Mouse (Mus musculus): ENCODE data around the gene Gm28051. TPM values are rescaled to one million over a fixed set of nuclear protein-coding genes. Genes with fewer than 3 reads are reported as not detected.

The Gm28051 gene
- total and polyA plus RNA-seq, 3 experiments, result not detected

DNA sequence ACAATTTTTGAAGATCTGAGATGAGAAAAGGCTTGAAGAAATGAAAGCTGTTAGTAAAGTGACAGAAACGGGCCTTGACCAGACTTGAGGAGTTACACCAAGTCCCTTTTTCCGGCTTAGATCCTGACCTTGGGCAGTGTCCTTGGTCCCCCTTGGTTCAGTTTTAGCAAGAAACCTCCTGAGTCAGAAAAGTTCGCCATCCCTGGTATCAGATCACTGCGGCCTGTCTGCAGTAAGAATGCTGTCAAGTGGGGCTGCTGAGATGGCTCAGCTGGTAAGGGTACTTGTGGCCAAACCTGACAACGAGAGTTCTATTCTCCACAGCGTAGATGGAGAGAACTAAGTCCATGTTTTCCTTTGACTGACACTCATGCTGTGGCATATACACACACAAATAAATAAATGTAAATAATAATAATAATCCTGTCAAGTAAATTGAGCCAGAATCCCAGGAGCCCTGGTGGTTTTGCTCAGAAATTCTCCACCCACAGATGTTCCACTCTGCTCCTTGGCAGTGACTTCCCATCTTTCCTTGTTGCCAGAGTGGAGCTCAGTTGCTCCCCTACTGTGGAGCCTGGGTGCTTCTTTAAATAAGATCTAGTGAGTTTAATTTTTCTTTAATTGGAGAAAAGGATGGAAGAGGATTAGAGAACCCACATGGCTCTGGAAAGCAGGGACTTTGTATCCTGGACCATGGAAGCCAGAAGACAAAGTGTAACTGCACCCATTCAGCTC lies 51.5 kb downstream of the Gm28051 start:
- H3K9ac ChIP-seq (ENCODE audit: control insufficient read depth, low read depth, low read length, poor library complexity, severe bottlenecking), result peak overlapping the region; percentile 83
- H3K27ac ChIP-seq (ENCODE audit: control insufficient read depth, low read depth, low read length), result peak overlapping the region; percentile 62; the same call in 1 of the 2 replicates
- H3K27me3 ChIP-seq (ENCODE audit: control insufficient read depth in 1 of 2, insufficient read depth in 2 of 2, low read length in 2 of 2), result no peaks in the 10 kb centered on the region
- H3K4me1 ChIP-seq (ENCODE audit: control insufficient read depth in 1 of 2, insufficient read depth in 2 of 2, low read length in 2 of 2), result peaks cover 9 to 20% of the 10 kb centered on the region in 2 experiments
- H3K79me2 ChIP-seq (ENCODE audit: control insufficient read depth, insufficient read depth, low read length, poor library complexity), result peaks cover 20% of the 10 kb centered on the region
- H3K4me3 ChIP-seq (ENCODE audit: control insufficient read depth in 1 of 2, insufficient read depth in 1 of 2, low read depth in 2 of 2, low read length in 2 of 2), result peak overlapping the region; percentile 27 to 66
- DNase-seq (ENCODE audit: low read depth, low spot score), result peak; percentile 70
- no peaks in the 10 kb centered on the region for H3K9me3 ChIP-seq (replicated peaks; ENCODE audit: insufficient read depth, low read length)
- TF ChIP-seq MAZ (IDR thresholded peaks at IDR 0.05; ENCODE audit: low read depth, low read length) (no peak), RAD21 (IDR thresholded peaks at IDR 0.05; ENCODE audit: low read depth, low read length) (no peak), ETS1 (IDR thresholded peaks at IDR 0.05; ENCODE audit: low read depth, low read length) (0 out of 2 replicates have a peak, but pooled peaks have one; percentile 12), TAL1 (IDR thresholded peaks at IDR 0.05; ENCODE audit: low read length) (no peak), MYB (IDR thresholded peaks at IDR 0.05; ENCODE audit: low read depth, low read length) (no peak), GATA1 (IDR thresholded peaks at IDR 0.05; ENCODE audit: low read depth, low read length) (0 out of 2 replicates have a peak, but pooled peaks have one; percentile 15), ZC3H11A (IDR thresholded peaks at IDR 0.05; ENCODE audit: low read depth, low read length) (0 out of 2 replicates have a peak, but pooled peaks have one; percentile 3), USF2 (IDR thresholded peaks at IDR 0.05; ENCODE audit: borderline replicate concordance in 1 of 2, insufficient read depth in 1 of 2, low read depth in 1 of 2, low read length in 2 of 2) (no peak), MAX (IDR thresholded peaks at IDR 0.05; ENCODE audit: low read length) (no peak), TBP (IDR thresholded peaks at IDR 0.05; ENCODE audit: low read depth, low read length) (peak; percentile 67)
- peaks cover 0 to 5% of the 10 kb centered on the region in 2 experiments; a peak in 2 of 4 replicates for H3K36me3 ChIP-seq (ENCODE audit: control insufficient read depth in 1 of 2, insufficient read depth in 2 of 2, low read length in 2 of 2)

DNA sequence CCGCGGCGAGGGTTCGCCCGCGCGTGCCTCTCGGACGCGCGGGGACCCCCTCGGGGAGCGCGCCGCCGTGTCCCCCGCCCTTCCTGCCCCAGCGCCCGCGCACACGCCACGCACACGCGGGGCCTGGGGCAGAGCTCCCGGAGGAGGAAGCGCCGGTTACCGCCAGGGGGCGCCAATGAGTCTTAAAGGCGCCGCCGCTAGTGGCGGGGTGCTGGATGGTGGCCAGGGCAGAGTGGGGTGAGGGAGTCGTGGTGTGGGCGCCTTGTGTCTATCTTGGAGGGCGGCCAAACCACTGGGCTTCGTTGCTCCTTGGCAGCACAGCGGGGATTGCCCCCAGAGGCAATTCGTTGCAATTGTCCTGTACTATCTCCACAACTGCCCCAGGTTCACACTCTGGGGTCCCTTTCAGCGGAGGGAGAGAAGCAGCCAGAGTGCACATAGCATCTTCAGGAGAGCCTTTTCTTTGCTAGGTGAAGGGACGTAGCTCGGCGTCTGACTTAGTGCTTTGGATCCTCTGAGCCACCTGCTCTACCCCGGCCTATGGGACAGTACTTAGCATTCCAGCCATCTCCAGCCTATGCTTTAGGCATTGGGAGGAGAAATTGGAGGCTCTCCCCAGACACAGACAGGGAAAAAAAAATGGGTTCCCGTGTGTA lies 52.2 kb downstream of the Gm28051 start:
- Histone ChIP-seq H3K4me1 (ENCODE audit: control insufficient read depth in 1 of 2, insufficient read depth in 2 of 2, low read length in 2 of 2) (peaks cover 9 to 20% of the 10 kb centered on the region in 2 experiments), H3K27me3 (ENCODE audit: control insufficient read depth in 1 of 2, insufficient read depth in 2 of 2, low read length in 2 of 2) (no peaks in the 10 kb centered on the region), H3K79me2 (ENCODE audit: control insufficient read depth, insufficient read depth, low read length, poor library complexity) (peaks cover 22% of the 10 kb centered on the region), H3K27ac (ENCODE audit: control insufficient read depth, low read depth, low read length) (peak overlapping the region; percentile 62), H3K4me3 (ENCODE audit: control insufficient read depth in 1 of 2, insufficient read depth in 1 of 2, low read depth in 2 of 2, low read length in 2 of 2) (peak overlapping the region; percentile 27 to 66), H3K9ac (ENCODE audit: control insufficient read depth, low read depth, low read length, poor library complexity, severe bottlenecking) (peak overlapping the region; percentile 83), H3K9me3 (replicated peaks; ENCODE audit: insufficient read depth, low read length) (no peaks in the 10 kb centered on the region), H3K36me3 (ENCODE audit: control insufficient read depth in 1 of 2, insufficient read depth in 2 of 2, low read length in 2 of 2) (peaks cover 0 to 5% of the 10 kb centered on the region in 2 experiments; a peak in 2 of 4 replicates)
- DNase-seq (ENCODE audit: low read depth, low spot score), result peak; percentile 93
- TF ChIP-seq TCF12 (IDR thresholded peaks at IDR 0.05; ENCODE audit: low read depth, low read length) (peak; percentile 54), NRF1 (IDR thresholded peaks at IDR 0.05; ENCODE audit: insufficient read depth, low read depth, low read length, poor library complexity, severe bottlenecking) (no peak), MXI1 (IDR thresholded peaks at IDR 0.05; ENCODE audit: low read depth, low read length) (peak; percentile 57; the same call in 1 of the 2 replicates), UBTF (IDR thresholded peaks at IDR 0.05; ENCODE audit: borderline replicate concordance, insufficient read depth, low read depth, low read length) (no peak), USF1 (IDR thresholded peaks at IDR 0.05; ENCODE audit: low read depth, low read length) (no peak), GATA1 (IDR thresholded peaks at IDR 0.05; ENCODE audit: low read depth, low read length) (no peak), RCOR1 (IDR thresholded peaks at IDR 0.05; ENCODE audit: low read depth, low read length) (no peak; the same call in 1 of the 2 replicates), HCFC1 (IDR thresholded peaks at IDR 0.05; ENCODE audit: low read depth, low read length) (0 out of 2 replicates have a peak, but pooled peaks have one; percentile 33), MYB (IDR thresholded peaks at IDR 0.05; ENCODE audit: low read depth, low read length) (no peak; the same call in 1 of the 2 replicates), USF2 (IDR thresholded peaks at IDR 0.05; ENCODE audit: borderline replicate concordance in 1 of 2, insufficient read depth in 1 of 2, low read depth in 1 of 2, low read length in 2 of 2) (no peak), MEF2A (IDR thresholded peaks at IDR 0.05; ENCODE audit: extremely low read depth, insufficient replicate concordance, low read depth, low read length, poor library complexity, severe bottlenecking) (no peak), ETS1 (IDR thresholded peaks at IDR 0.05; ENCODE audit: low read depth, low read length) (peak; percentile 71), ZMIZ1 (IDR thresholded peaks at IDR 0.05; ENCODE audit: low read depth, low read length) (no peak), POLR2AphosphoS5 (IDR thresholded peaks at IDR 0.05; ENCODE audit: borderline replicate concordance, low read depth, low read length) (no peak), POLR2AphosphoS2 (IDR thresholded peaks at IDR 0.05; ENCODE audit: low read length) (no peak), SIN3A (IDR thresholded peaks at IDR 0.05; ENCODE audit: low read length) (peak; percentile 76), MAFK (IDR thresholded peaks at IDR 0.05; ENCODE audit: borderline replicate concordance, low read depth, low read length) (no peak), POLR2A (IDR thresholded peaks at IDR 0.05; ENCODE audit: control insufficient read depth in 1 of 2, insufficient read depth in 1 of 2, low read depth in 1 of 2, low read length in 2 of 2, poor library complexity in 1 of 2) (0 out of 4 replicates have a peak, but pooled peaks of 1 of the 2 experiments have one; percentile 10), MAX (IDR thresholded peaks at IDR 0.05; ENCODE audit: low read length) (no peak), E2F4 (IDR thresholded peaks at IDR 0.05; ENCODE audit: borderline replicate concordance, low read depth, low read length) (no peak), GABPA (IDR thresholded peaks at IDR 0.05; ENCODE audit: low read depth, low read length) (no peak), CHD2 (IDR thresholded peaks at IDR 0.05; ENCODE audit: low read length) (no peak)
